Mouse (Mus musculus) stomach, postnatal 0 days (tissue): ENCODE measurements around the gene Crispld2. TPM values are rescaled to one million over a fixed set of nuclear protein-coding genes. Genes with fewer than 3 reads are reported as not detected.

Experiments
- ATAC-seq: fragments of 200-750 bp; cut with Nextera tagmentation; 2 replicates; pipeline ENCODE4 v1.8.0; 2017; ENCODE audit not compliant: low FRiP score, low TSS enrichment
- DNase-seq: peaks from one replicate; pipeline ENCODE4 v3.0.0-alpha.2; 2016; ENCODE audit warnings: low spot score
- H3K27ac ChIP-seq: fragments of 300-500 bp; sonication (generic); replicated peaks from 2 replicates; pipeline ENCODE4 v1.5.1; 2014; ENCODE audit warnings: mild to moderate bottlenecking, control low read depth
- H3K27me3 ChIP-seq: fragments of 300-500 bp; sonication (generic); 2 replicates; pipeline ENCODE4 v1.6.1; 2014; ENCODE audit warnings: low read length; ENCODE audit not compliant: control insufficient read depth, insufficient read depth
- H3K36me3 ChIP-seq: fragments of 300-500 bp; sonication (generic); 2 replicates; pipeline ENCODE4 v1.6.1; 2014; ENCODE audit warnings: low read length, mixed read lengths; ENCODE audit not compliant: control insufficient read depth, insufficient read depth
- H3K4me1 ChIP-seq: fragments of 300-500 bp; sonication (generic); replicated peaks from 2 replicates; pipeline ENCODE4 v1.6.1; 2014; ENCODE audit warnings: antibody characterized with exemption; ENCODE audit not compliant: control insufficient read depth, insufficient read depth
- H3K4me2 ChIP-seq: fragments of 300-500 bp; sonication (generic); replicated peaks from 2 replicates; pipeline ENCODE4 v1.6.1; 2014; ENCODE audit warnings: low read depth, mild to moderate bottlenecking, control low read depth, moderate library complexity
- H3K4me3 ChIP-seq: fragments of 300-500 bp; sonication (generic); 2 replicates; pipeline ENCODE4 v1.5.1; 2014; ENCODE audit warnings: low read depth, low read length, control low read depth
- H3K9ac ChIP-seq: fragments of 300-500 bp; sonication (generic); 2 replicates; pipeline ENCODE4 v1.6.1; 2014; ENCODE audit warnings: mild to moderate bottlenecking, low read length, control low read depth, mixed read lengths
- H3K9me3 ChIP-seq: fragments of 300-500 bp; sonication (generic); 2 replicates; pipeline ENCODE4 v1.6.1; 2016; ENCODE audit warnings: low read length; ENCODE audit not compliant: control insufficient read depth
- CTCF ChIP-seq: IDR thresholded peaks from 2 replicates; pipeline ENCODE4 v1.5.1; 2016; ENCODE audit warnings: antibody characterized with exemption, low read depth, mild to moderate bottlenecking, moderate library complexity
- EP300 ChIP-seq: optimal IDR thresholded peaks from 2 replicates; pipeline ENCODE3; 2016; ENCODE audit warnings: antibody characterized with exemption
- WGBS: fragments of 180-500 bp; shearing (Covaris S2); extraction: QIAGEN DNeasy Blood & Tissue Kit; methylation state at CpG from one replicate; pipeline ENCODE4 v1.1.7; 2014; 5-methylcytosine and 5-hydroxymethylcytosine counted together
- polyA plus RNA-seq: library from polyadenylated mRNA; unstranded; fragments of >200 nt; fragmentation: Nextera tagmentation; extraction: Ambion mirVana; gene quantifications from 2 replicates; pipeline ENCODE4 v1.2.1, GENCODE M21; 2015

The Crispld2 gene
- polyA plus RNA-seq, 1 experiment from 2014 or later, result 29.6 TPM

- Histone ChIP-seq H3K9ac (no peak overlapping the region), H3K4me1 (no peaks in the 10 kb centered on the region), H3K27me3 (no peaks in the 10 kb centered on the region), H3K4me2 (no peak overlapping the region), H3K9me3 (no peaks in the 10 kb centered on the region), H3K36me3 (peaks cover 2% of the 10 kb centered on the region; the same call in 1 of the 2 replicates), H3K4me3 (no peak overlapping the region), H3K27ac (no peak overlapping the region)
- WGBS, result 81% methylated on average over 6 of the region's 6 CpGs
- no peak for ATAC-seq
- TF ChIP-seq CTCF (no peak), EP300 (no peak)
- DNase-seq, result no peak
These were observed 34.8 kb downstream of the Crispld2 start for GRCm38 (mm10) chr8:120026991-120027390.

DNA sequence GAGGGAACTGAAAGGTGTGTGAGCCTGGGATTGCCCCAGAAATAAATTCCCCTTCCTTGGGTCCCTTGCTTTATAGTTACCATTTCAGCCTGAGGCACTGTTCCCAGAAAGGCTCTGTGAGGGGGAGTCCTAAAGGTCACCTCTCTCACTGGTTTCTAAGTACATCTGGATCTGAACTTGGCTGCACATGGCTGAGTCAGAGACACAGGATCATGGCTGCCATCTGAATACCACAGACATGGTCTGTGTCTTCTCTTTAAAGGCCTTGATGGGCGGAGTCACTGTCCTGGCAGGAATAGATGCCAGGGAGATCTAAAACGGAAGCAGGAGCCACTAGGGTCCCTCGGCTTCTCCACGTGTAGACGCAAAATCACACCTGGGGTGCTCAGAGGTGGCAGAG is 38.2 kb downstream of the Crispld2 start:
- DNase-seq (no peak), ATAC-seq (peak; percentile 6; the same call in 1 of the 2 replicates)
- no peak overlapping the region for H3K27ac ChIP-seq
- no peak overlapping the region for H3K4me2 ChIP-seq
- H3K27me3 ChIP-seq, result no peaks in the 10 kb centered on the region
- no peak overlapping the region for H3K9ac ChIP-seq
- 69% methylated on average over 5 of the region's 5 CpGs for WGBS
- H3K36me3 ChIP-seq, result 0 out of 2 replicates have a peak, but pooled peaks cover 2% of the 10 kb centered on the region
- no peak overlapping the region for H3K4me3 ChIP-seq
- TF ChIP-seq CTCF, result no peak
- TF ChIP-seq EP300, result no peak
- H3K9me3 ChIP-seq, result no peaks in the 10 kb centered on the region
- no peaks in the 10 kb centered on the region for H3K4me1 ChIP-seq

- Histone ChIP-seq H3K4me2 (no peak overlapping the region), H3K27me3 (no peaks in the 10 kb centered on the region), H3K9ac (no peak overlapping the region), H3K4me1 (no peaks in the 10 kb centered on the region), H3K4me3 (no peak overlapping the region), H3K27ac (no peak overlapping the region; the same call in 1 of the 2 replicates), H3K9me3 (no peaks in the 10 kb centered on the region), H3K36me3 (no peaks in the 10 kb centered on the region)
- no peak for TF ChIP-seq CTCF
- no peak for TF ChIP-seq EP300
- ATAC-seq, result peak; percentile 58
- WGBS, result 88% methylated on average over 5 of the region's 5 CpGs
- DNase-seq, result peak; percentile 27
These were observed 40.4 kb downstream of the Crispld2 start for GRCm38 (mm10) chr8:120032549-120033208.

DNA sequence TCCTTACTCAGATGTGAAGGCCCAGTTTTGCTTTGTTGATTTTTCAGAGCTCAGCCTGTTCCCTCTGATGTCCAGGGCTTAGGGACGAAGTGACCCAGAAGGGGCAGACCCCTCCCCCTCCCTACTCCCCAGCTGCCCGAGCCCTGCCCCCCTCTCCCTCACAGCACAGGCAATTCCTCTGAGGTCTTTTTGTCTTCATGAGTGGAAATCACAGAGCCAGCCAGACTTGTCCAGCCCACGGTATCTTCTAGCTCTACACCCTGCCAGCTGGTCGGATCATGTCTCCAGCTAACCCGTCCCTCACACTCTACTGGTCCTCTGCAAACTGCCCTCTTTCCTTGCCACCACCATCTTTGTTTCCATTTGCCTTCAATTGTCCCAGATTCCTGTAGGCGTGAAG is 42.2 kb downstream of the Crispld2 start:
- Histone ChIP-seq H3K4me2 (no peak overlapping the region), H3K36me3 (no peaks in the 10 kb centered on the region), H3K27me3 (no peaks in the 10 kb centered on the region), H3K9ac (no peak overlapping the region), H3K4me3 (no peak overlapping the region), H3K27ac (no peak overlapping the region), H3K9me3 (no peaks in the 10 kb centered on the region), H3K4me1 (no peaks in the 10 kb centered on the region)
- no peak for ATAC-seq
- TF ChIP-seq EP300 (no peak), CTCF (no peak)
- no peak for DNase-seq
- 47% methylated on average over 6 of the region's 6 CpGs for WGBS

GRCm38 (mm10) chr8:120036111-120036510 is 43.9 kb downstream of the Crispld2 start:
- no peak for TF ChIP-seq EP300
- no peak for TF ChIP-seq CTCF
- ATAC-seq, result no peak
- no peak for DNase-seq

GRCm38 (mm10) chr8:120036578-120036977 is 44.3 kb downstream of the Crispld2 start:
- Histone ChIP-seq H3K9ac (no peak overlapping the region), H3K36me3 (no peaks in the 10 kb centered on the region), H3K27ac (no peak overlapping the region), H3K4me1 (no peaks in the 10 kb centered on the region), H3K4me3 (no peak overlapping the region), H3K27me3 (no peaks in the 10 kb centered on the region), H3K9me3 (no peaks in the 10 kb centered on the region), H3K4me2 (no peak overlapping the region)
- DNase-seq (no peak), ATAC-seq (no peak)
- 73% methylated on average over 4 of the region's 4 CpGs for WGBS
- no peak for TF ChIP-seq CTCF
- TF ChIP-seq EP300, result no peak

More at GRCm38 (mm10) chr8:120036111-120036510, 43.9 kb downstream of the Crispld2 start:
- H3K36me3 ChIP-seq, result no peaks in the 10 kb centered on the region
- no peak overlapping the region; the same call in 1 of the 2 replicates for H3K27ac ChIP-seq
- no peaks in the 10 kb centered on the region for H3K27me3 ChIP-seq
- no peak overlapping the region for H3K9ac ChIP-seq
- no peaks in the 10 kb centered on the region for H3K9me3 ChIP-seq
- 9% methylated on average over 9 of the region's 9 CpGs for WGBS
- H3K4me2 ChIP-seq, result no peak overlapping the region
- no peaks in the 10 kb centered on the region for H3K4me1 ChIP-seq
- H3K4me3 ChIP-seq, result no peak overlapping the region
